Comparison of ENCODE assay signal across 8 mouse cellular contexts in the genomic region with DNA sequence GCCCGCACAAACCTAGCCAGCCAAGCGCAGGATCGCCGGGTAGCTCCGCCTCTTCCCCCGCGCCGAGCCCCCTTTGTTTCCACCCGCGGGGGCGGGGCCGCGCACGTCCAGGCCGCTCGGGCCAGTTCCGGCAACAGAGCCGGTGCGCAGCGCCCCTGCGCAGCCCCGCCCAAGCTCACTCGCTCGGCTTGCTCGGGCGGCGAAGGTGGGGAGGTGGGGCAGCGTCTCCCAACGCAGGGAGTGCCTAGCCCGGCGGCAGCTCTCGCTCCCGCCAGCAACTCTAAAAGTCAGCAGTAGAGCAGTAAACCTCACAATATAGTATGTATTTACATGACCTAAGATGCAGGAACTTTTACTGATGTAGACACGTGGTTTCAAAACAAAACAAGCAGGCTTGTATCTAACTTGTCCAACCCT.
DNase-seq lines count a peak whose midpoint lies in the region; ATAC-seq lines count a peak whose summit lies in the region.

No protein-coding gene starts in this region.

- H3K4me2 ChIP-seq in heart, embryonic 13.5 days = peak overlapping the region; percentile 80
- peak overlapping the region; percentile 80 for H3K4me2 ChIP-seq in liver, embryonic 12.5 days
- H3K4me2 ChIP-seq in stomach, embryonic 15.5 days = peak overlapping the region; percentile 61

- DNase-seq in CD4-positive helper T cell, adult 2 months (ENCODE audit: low read depth, low spot score) = peak; percentile 98
- peak; percentile 80 for DNase-seq in brain, embryonic 18.5 days (ENCODE audit: low read depth, low spot score)
- peak; percentile 98 for DNase-seq in kidney, postnatal 10 days
- peak; percentile 94 to 97 for DNase-seq in natural killer cell, adult 2 months (ENCODE audit: low spot score in 2 of 2)

- peaks cover 44% of the 10 kb centered on the region for H3K4me1 ChIP-seq in heart, embryonic 13.5 days
- H3K4me1 ChIP-seq in liver, embryonic 12.5 days = peaks cover 45% of the 10 kb centered on the region
- peaks cover 12% of the 10 kb centered on the region; the same call in 1 of the 2 replicates for H3K4me1 ChIP-seq in stomach, embryonic 15.5 days

- H3K9me3 ChIP-seq in heart, embryonic 13.5 days = no peaks in the 10 kb centered on the region
- H3K9me3 ChIP-seq in liver, embryonic 12.5 days (replicated peaks) = no peaks in the 10 kb centered on the region
- H3K9me3 ChIP-seq in stomach, embryonic 15.5 days = no peaks in the 10 kb centered on the region

- H3K4me3 ChIP-seq in heart, embryonic 13.5 days = peak overlapping the region; percentile 61
- H3K4me3 ChIP-seq in liver, embryonic 12.5 days = peak overlapping the region; percentile 86
- H3K4me3 ChIP-seq in stomach, embryonic 15.5 days (replicated peaks) = peak overlapping the region; percentile 47

- peak; percentile 90 for ATAC-seq in erythroid progenitor cell, adult 5-6 weeks (replicated peaks; ENCODE audit: low FRiP score, poor library complexity, severe bottlenecking)
- ATAC-seq in heart, embryonic 13.5 days (ENCODE audit: extremely low read depth, insufficient number of reproducible peaks, low FRiP score, low TSS enrichment) = peak; percentile 89
- peak; percentile 90 for ATAC-seq in liver, embryonic 12.5 days
- ATAC-seq in stomach, embryonic 15.5 days (ENCODE audit: insufficient read depth, low FRiP score, low read depth) = peak; percentile 90

- no peaks in the 10 kb centered on the region for H3K27me3 ChIP-seq in heart, embryonic 13.5 days (replicated peaks)
- no peaks in the 10 kb centered on the region for H3K27me3 ChIP-seq in liver, embryonic 12.5 days (replicated peaks)
- H3K27me3 ChIP-seq in stomach, embryonic 15.5 days (replicated peaks) = no peaks in the 10 kb centered on the region

- H3K36me3 ChIP-seq in heart, embryonic 13.5 days = no peaks in the 10 kb centered on the region
- H3K36me3 ChIP-seq in liver, embryonic 12.5 days = no peaks in the 10 kb centered on the region
- H3K36me3 ChIP-seq in stomach, embryonic 15.5 days = no peaks in the 10 kb centered on the region

- peak overlapping the region; percentile 80 for H3K27ac ChIP-seq in heart, embryonic 13.5 days (replicated peaks)
- peak overlapping the region; percentile 83 for H3K27ac ChIP-seq in liver, embryonic 12.5 days
- H3K27ac ChIP-seq in stomach, embryonic 15.5 days = peak overlapping the region; percentile 80

- WGBS in heart, embryonic 13.5 days = 0% methylated on average over 26 of the region's 34 CpGs
- under 1% methylated on average over 25 of the region's 34 CpGs for WGBS in liver, embryonic 12.5 days (ENCODE audit: insufficient replicate concordance)
- 0% methylated on average over 13 of the region's 34 CpGs for WGBS in stomach, embryonic 15.5 days

- peak overlapping the region; percentile 81 for H3K9ac ChIP-seq in heart, embryonic 13.5 days
- H3K9ac ChIP-seq in liver, embryonic 12.5 days = peak overlapping the region; percentile 68
- no peak overlapping the region for H3K9ac ChIP-seq in stomach, embryonic 15.5 days

Comparison
In these comparisons a context has a peak if more than half of its experiments do, and no peak if none do; other contexts are left out.
1. Peak in every context shown above with its lines: DNase-seq, ATAC-seq, H3K4me3 ChIP-seq and H3K27ac ChIP-seq.